Mouse (Mus musculus) urinary bladder, postnatal 0 days (tissue): ENCODE measurements around the gene Mmp10. TPM values are rescaled to one million over a fixed set of nuclear protein-coding genes. Genes with fewer than 3 reads are reported as not detected.

Experiments used
- polyA plus RNA-seq: library from polyadenylated mRNA; unstranded; fragments of >200 nt; fragmentation: Nextera tagmentation; extraction: Ambion mirVana; gene quantifications from 2 replicates; pipeline ENCODE4 v1.2.1, GENCODE M21; 2015

Gene Mmp10
- polyA plus RNA-seq, result 0.21 and 0.26 TPM in 2 replicates

DNA sequence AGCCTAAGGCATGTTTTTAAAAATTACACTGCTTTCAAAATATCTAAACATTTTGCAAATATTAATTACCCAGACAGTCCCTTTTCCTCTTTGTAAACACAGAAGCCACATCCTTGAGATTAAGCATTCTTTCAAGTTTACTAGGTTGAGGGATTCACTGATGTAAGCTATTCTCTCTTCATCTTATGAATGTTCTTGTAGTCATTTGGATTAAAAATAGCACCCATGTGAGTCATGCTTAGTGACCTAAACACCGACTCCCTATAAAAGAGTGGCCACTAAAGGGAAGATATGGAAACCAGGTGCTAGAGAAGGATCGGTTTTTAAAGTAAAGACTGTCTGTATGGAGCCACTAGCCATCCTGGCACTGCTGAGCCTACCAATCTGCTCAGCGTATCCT lies at the start of gene Mmp10:
Gene Mmp10 (plus strand): TSS at position 302 of the 400 bp plus-strand sequence.

DNA sequence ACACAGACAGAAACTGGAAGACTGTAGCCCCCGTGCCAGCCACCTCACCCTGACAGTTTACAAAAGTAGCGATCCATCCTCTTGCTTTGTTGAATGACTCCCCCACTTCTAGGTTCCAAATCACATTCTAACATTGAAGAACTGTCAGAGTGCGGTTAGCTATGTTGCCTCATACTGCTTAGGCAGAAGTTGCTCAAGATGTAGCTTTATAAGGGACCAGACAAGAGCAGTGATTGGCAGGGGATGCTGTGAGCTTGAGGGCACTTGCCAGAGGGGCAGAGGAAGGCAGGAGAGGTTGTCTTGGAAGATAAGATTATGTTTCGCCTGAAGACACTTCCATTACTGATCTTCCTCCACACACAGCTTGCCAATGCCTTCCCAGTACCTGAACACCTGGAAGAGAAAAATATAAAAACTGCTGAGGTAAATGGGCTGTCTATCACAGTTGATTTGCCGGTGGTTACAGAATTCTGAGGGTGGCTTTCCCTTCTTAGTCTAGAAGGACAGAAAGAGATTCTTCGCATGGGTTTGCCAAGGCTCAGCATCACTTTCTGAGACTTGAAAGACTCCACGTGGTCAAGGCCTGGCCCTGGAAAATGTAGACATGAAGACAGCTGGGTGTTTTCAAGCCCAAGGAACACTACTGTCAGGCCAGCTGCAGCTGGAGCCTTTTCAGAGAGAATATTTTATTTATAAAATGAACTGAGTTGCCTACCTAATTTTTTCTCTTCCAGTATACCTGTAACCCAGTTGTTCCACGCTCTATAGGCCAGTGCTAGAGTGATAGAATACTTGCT lies 56.3 kb downstream of the Mmp10 start, which contains the start of gene Mmp8:
Gene Mmp8 (plus strand): TSS at position 236 of the 797 bp plus-strand sequence.

Other genes starting within 250 kb of the Mmp10 start
- 0.06 and 0.14 TPM in 2 replicates for gene Mmp13, start 229.8 kb upstream of the Mmp10 start, polyA plus RNA-seq
- 0.19 and 0.71 TPM in 2 replicates for gene Mmp12, start 158.0 kb upstream of the Mmp10 start, polyA plus RNA-seq
- not detected in 2 replicates for gene Mmp1b, start 114.3 kb upstream of the Mmp10 start, polyA plus RNA-seq
- 0.08 and 0.30 TPM in 2 replicates for gene Mmp3, start 56.5 kb upstream of the Mmp10 start, polyA plus RNA-seq
- gene Mmp8, start 56.1 kb downstream of the Mmp10 start, polyA plus RNA-seq, result 0.24 and 0.46 TPM in 2 replicates
- gene Mmp27, start 69.0 kb downstream of the Mmp10 start, polyA plus RNA-seq, result not detected in 2 replicates
- gene Mmp20, start 125.9 kb downstream of the Mmp10 start, polyA plus RNA-seq, result not detected in 2 replicates
- gene Mmp7, start 189.7 kb downstream of the Mmp10 start, polyA plus RNA-seq, result 0.51 and 2.4 TPM in 2 replicates